Mouse (Mus musculus) hindbrain, embryonic 14.5 days (tissue): ENCODE data around the gene Casz1. TPM values are rescaled to one million over a fixed set of nuclear protein-coding genes. Genes with fewer than 3 reads are reported as not detected.

Source experiments
- ATAC-seq: fragments of 200-750 bp; cut with Nextera tagmentation; 2 replicates; pipeline ENCODE4 v1.8.0; 2017; ENCODE audit warnings: moderate number of reproducible peaks, mild to moderate bottlenecking, moderate TSS enrichment, moderate library complexity; ENCODE audit not compliant: low FRiP score
- DNase-seq: peaks from one replicate; pipeline ENCODE4 v3.0.0-alpha.2; 2015; ENCODE audit warnings: low spot score
- H3K27ac ChIP-seq: fragments of 300-500 bp; sonication (generic); 2 replicates; pipeline ENCODE4 v1.5.1; 2014; ENCODE audit warnings: mild to moderate bottlenecking, moderate library complexity
- H3K27me3 ChIP-seq: fragments of 300-500 bp; sonication (generic); 2 replicates; pipeline ENCODE4 v1.6.1; 2014; ENCODE audit warnings: mild to moderate bottlenecking, low read length, mixed read lengths; ENCODE audit not compliant: control insufficient read depth, insufficient read depth
- H3K36me3 ChIP-seq: fragments of 300-500 bp; sonication (generic); replicated peaks from 2 replicates; pipeline ENCODE4 v1.6.1; 2014; ENCODE audit not compliant: control insufficient read depth, insufficient read depth
- H3K4me1 ChIP-seq: fragments of 300-500 bp; sonication (generic); replicated peaks from 2 replicates; pipeline ENCODE4 v1.6.1; 2014; ENCODE audit warnings: antibody characterized with exemption, low read length, mixed read lengths; ENCODE audit not compliant: control insufficient read depth, insufficient read depth
- H3K4me2 ChIP-seq: fragments of 300-500 bp; sonication (generic); replicated peaks from 2 replicates; pipeline ENCODE4 v1.6.1; 2014; ENCODE audit warnings: mild to moderate bottlenecking, moderate library complexity
- H3K4me3 ChIP-seq: fragments of 300-500 bp; sonication (generic); replicated peaks from 2 replicates; pipeline ENCODE4 v1.5.1; 2014; ENCODE audit warnings: mild to moderate bottlenecking, low read length
- H3K9ac ChIP-seq: fragments of 300-500 bp; sonication (generic); 2 replicates; pipeline ENCODE4 v1.6.1; 2014
- H3K9me3 ChIP-seq: fragments of 300-500 bp; sonication (generic); 2 replicates; pipeline ENCODE4 v1.6.1; 2016; ENCODE audit warnings: low read length; ENCODE audit not compliant: control insufficient read depth
- WGBS: fragments of 180-500 bp; shearing (Covaris S2); extraction: QIAGEN DNeasy Blood & Tissue Kit; methylation state at CpG from one replicate; pipeline ENCODE4 v1.1.7; 2014; 5-methylcytosine and 5-hydroxymethylcytosine counted together
- polyA plus RNA-seq: library from polyadenylated mRNA; unstranded; fragments of >200 nt; fragmentation: Nextera tagmentation; extraction: Ambion mirVana; gene quantifications from 2 replicates; pipeline ENCODE4 v1.2.1, GENCODE M21; 2014

The Casz1 gene
- polyA plus RNA-seq, 1 experiment from 2014 or later: 7.1 TPM

DNA sequence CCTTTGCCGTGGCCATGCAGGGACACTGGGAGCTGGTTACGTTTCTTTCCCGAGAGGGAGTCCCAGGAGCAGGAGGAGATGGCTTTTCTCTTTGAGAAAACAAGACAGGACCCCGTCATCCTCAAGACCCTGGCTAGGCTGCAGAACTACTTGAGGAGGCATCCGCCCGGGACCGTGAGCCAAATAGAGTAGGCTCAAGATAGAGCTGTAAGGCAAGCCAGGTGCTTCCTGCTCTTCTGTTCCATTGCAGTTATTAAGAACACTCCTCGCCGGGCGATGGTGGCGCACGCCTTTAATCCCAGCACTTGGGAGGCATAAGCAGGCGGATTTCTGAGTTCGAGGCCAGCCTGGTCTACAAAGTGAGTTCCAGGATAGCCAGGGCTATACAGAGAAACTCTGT lies 80.4 kb downstream of the Casz1 start:
- Histone ChIP-seq H3K27ac (no peak overlapping the region), H3K4me3 (no peak overlapping the region), H3K9me3 (no peaks in the 10 kb centered on the region), H3K4me2 (no peak overlapping the region), H3K9ac (no peak overlapping the region), H3K4me1 (peaks cover 27% of the 10 kb centered on the region), H3K27me3 (peaks cover 76% of the 10 kb centered on the region), H3K36me3 (no peaks in the 10 kb centered on the region)
- DNase-seq: no peak
- WGBS: 77% methylated on average over 14 of the region's 14 CpGs
- ATAC-seq: no peak

- H3K36me3 ChIP-seq: no peaks in the 10 kb centered on the region
- H3K9me3 ChIP-seq: no peaks in the 10 kb centered on the region
- ATAC-seq (peak; percentile 46; the same call in 1 of the 2 replicates), DNase-seq (no peak)
- no peak overlapping the region for H3K9ac ChIP-seq
- no peak overlapping the region for H3K27ac ChIP-seq
- WGBS: 9% methylated on average over 10 of the region's 10 CpGs
- H3K27me3 ChIP-seq: peaks cover 76% of the 10 kb centered on the region
- H3K4me1 ChIP-seq: peaks cover 29% of the 10 kb centered on the region
- H3K4me2 ChIP-seq: 0 out of 2 replicates have a peak overlapping the region, but pooled peaks have one; percentile 4
- H3K4me3 ChIP-seq: no peak overlapping the region
Measured at GRCm38 (mm10) chr4:148885401-148885800, 81.2 kb downstream of the Casz1 start.

DNA sequence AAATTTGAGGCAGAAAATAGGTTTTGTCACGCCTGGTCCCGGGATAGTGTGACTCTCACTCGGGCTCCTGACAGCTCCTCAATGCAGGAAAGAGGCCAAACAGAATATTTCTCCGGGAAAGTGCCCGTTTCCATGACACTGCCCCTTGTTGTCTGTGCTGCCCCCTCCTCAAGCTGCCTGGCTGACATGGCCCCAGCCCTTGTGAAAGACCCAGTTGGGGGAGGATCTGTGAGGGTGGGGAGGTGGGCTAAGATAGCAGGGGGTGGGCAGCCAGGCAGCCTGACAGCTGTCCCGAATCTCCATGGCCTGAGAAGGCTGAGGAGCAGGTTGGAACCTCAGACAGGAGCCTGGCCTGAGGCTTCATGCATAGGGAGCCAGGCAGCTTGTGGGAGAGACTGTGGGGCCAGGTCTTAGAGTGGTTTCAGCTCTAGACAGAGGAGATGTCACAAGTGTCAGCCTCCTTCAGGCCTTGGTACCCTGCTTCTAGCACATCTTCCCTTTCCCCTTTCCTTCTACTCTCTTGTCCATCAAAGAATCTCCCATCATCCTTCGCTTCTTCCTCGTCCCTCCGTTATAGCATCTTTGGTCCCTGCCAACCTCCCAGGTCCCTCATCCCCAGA lies 81.8 kb downstream of the Casz1 start:
- H3K4me2 ChIP-seq: no peak overlapping the region
- no peak for DNase-seq
- no peaks in the 10 kb centered on the region for H3K36me3 ChIP-seq
- no peak overlapping the region for H3K4me3 ChIP-seq
- no peak overlapping the region for H3K9ac ChIP-seq
- H3K9me3 ChIP-seq: no peaks in the 10 kb centered on the region
- ATAC-seq: peak; percentile 56; the same call in 1 of the 2 replicates
- H3K4me1 ChIP-seq: peaks cover 34% of the 10 kb centered on the region
- no peak overlapping the region for H3K27ac ChIP-seq
- WGBS: 20% methylated on average over 9 of the region's 9 CpGs
- H3K27me3 ChIP-seq: peaks cover 74% of the 10 kb centered on the region

DNA sequence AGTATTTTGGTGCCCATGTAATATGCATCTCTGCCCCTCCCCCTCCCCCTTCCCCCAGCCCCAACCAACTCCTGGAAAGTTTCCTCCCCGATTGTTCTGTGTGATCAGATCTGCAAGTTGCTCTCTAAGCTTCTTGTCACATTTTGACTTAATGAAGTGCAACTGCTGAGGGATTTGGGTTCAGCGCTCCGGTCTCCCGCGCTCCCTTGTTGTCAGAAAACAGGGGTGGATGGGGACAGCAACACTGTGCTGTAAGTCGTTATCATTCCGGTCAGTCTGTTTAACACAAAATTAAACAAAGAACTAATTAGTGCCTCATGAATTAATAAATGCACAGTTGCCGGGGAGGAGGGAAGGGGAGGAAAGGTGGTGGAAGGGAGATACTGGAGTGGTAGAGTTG lies 84.0 kb downstream of the Casz1 start:
- no peaks in the 10 kb centered on the region for H3K9me3 ChIP-seq
- WGBS: 21% methylated on average over 8 of the region's 8 CpGs
- H3K27ac ChIP-seq: no peak overlapping the region
- no peak overlapping the region for H3K4me3 ChIP-seq
- peaks cover 64% of the 10 kb centered on the region for H3K27me3 ChIP-seq
- no peaks in the 10 kb centered on the region for H3K36me3 ChIP-seq
- H3K9ac ChIP-seq: no peak overlapping the region
- DNase-seq (no peak), ATAC-seq (no peak)
- peaks cover 20% of the 10 kb centered on the region for H3K4me1 ChIP-seq
- H3K4me2 ChIP-seq: no peak overlapping the region

DNA sequence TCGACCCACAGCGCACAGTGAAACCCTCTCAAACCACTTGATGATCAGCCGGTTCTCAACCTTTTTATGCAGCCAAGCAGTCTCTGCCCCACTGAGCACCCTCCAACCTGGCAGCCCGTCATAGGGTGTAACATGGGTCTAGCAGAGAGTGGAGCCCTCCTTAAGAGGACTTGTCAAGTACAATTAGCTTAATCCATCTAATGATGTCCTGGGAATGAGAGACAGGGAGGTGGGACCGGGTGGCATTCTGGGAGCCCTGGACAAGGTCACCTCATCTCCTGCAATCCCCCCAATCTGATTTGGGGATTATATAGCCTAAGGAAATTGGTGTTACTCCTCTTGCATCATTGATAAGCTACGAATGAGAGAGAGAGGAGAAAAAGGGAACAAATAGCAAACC lies 84.8 kb downstream of the Casz1 start:
- H3K4me2 ChIP-seq: no peak overlapping the region
- H3K27ac ChIP-seq: no peak overlapping the region
- WGBS: 66% methylated on average over 6 of the region's 6 CpGs
- no peak for DNase-seq
- no peaks in the 10 kb centered on the region for H3K36me3 ChIP-seq
- peaks cover 20% of the 10 kb centered on the region for H3K4me1 ChIP-seq
- no peak overlapping the region for H3K9ac ChIP-seq
- H3K9me3 ChIP-seq: no peaks in the 10 kb centered on the region
- H3K27me3 ChIP-seq: peaks cover 56% of the 10 kb centered on the region
- ATAC-seq: no peak
- no peak overlapping the region for H3K4me3 ChIP-seq

- H3K27me3 ChIP-seq: peaks cover 66% of the 10 kb centered on the region
- H3K36me3 ChIP-seq: no peaks in the 10 kb centered on the region
- no peak for ATAC-seq
- H3K27ac ChIP-seq: no peak overlapping the region
- no peaks in the 10 kb centered on the region for H3K9me3 ChIP-seq
- DNase-seq: no peak
- 28% methylated on average over 8 of the region's 8 CpGs for WGBS
- H3K4me3 ChIP-seq: peak overlapping the region; percentile 22
- peak overlapping the region; percentile 55 for H3K4me2 ChIP-seq
- peaks cover 27% of the 10 kb centered on the region for H3K4me1 ChIP-seq
- no peak overlapping the region for H3K9ac ChIP-seq
Measured at GRCm38 (mm10) chr4:148890442-148890841, 86.2 kb downstream of the Casz1 start.

DNA sequence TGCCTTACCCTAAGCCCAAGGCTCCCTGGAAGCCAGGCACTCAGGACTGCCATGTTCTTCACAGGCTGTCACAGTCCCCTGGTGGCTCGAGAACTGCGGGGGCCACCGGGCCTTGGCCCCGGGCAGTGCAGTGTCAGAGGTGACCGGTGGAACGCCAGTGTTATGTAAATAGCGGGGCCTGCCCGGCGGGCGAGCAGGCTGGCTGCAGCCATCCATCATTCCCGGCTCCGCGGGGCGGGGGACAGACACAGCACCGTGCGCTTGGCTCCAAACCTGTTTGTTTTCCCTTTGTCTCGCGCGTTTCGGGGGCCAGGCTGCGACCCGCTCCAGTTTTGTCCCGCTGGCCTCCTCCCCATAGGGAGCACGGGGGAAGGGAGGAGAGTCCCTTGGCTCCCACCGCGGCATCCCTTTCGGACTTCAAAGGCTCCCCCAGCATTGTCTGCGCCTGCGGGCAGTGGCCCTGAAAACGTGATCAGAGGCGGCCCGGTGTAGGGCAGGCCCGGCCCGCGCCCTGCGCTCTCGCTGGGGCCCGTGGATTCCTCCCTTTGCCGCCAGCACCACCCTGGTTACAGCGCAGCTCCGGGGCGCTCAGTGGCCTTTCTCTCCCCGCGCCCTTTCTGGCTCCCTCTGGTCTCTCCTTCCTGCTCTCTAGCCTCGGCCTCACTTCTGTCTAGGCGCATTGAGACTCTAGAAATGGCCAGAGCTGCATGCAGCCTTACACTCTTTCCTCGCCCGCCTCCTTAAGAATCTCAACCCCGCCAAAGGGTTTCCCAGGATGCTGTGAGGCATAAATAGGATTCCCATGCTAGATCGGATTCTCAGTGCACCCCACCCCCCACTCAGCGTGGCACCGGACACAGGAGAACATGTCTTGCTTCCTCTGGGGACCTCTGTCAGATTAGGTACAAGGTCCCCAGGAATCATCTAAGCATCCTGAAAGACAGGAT lies 86.9 kb downstream of the Casz1 start:
- peak overlapping the region; percentile 55 for H3K4me2 ChIP-seq
- H3K9me3 ChIP-seq: no peaks in the 10 kb centered on the region
- ATAC-seq (peak; percentile 53), DNase-seq (no peak)
- 2% methylated on average over 52 of the region's 52 CpGs for WGBS
- peak overlapping the region; percentile 22 for H3K4me3 ChIP-seq
- H3K9ac ChIP-seq: peak overlapping the region; percentile 53
- no peaks in the 10 kb centered on the region for H3K36me3 ChIP-seq
- peaks cover 23% of the 10 kb centered on the region for H3K4me1 ChIP-seq
- H3K27me3 ChIP-seq: peaks cover 73% of the 10 kb centered on the region
- no peak overlapping the region; the same call in 1 of the 2 replicates for H3K27ac ChIP-seq

- H3K27me3 ChIP-seq: peaks cover 75% of the 10 kb centered on the region
- no peak overlapping the region for H3K4me2 ChIP-seq
- ATAC-seq (no peak), DNase-seq (no peak)
- no peak overlapping the region for H3K4me3 ChIP-seq
- no peak overlapping the region for H3K9ac ChIP-seq
- H3K9me3 ChIP-seq: no peaks in the 10 kb centered on the region
- no peaks in the 10 kb centered on the region for H3K36me3 ChIP-seq
- no peak overlapping the region for H3K27ac ChIP-seq
- 67% methylated on average over 6 of the region's 6 CpGs for WGBS
- H3K4me1 ChIP-seq: peaks cover 9% of the 10 kb centered on the region
Measured at GRCm38 (mm10) chr4:148896125-148896524, 91.9 kb downstream of the Casz1 start.

GRCm38 (mm10) chr4:148899927-148900294 lies 95.7 kb downstream of the Casz1 start:
- H3K9ac ChIP-seq: no peak overlapping the region
- peak overlapping the region; percentile 89 for H3K4me2 ChIP-seq
- peak overlapping the region; percentile 61 for H3K4me3 ChIP-seq
- WGBS: 11% methylated on average over 1 of the region's 1 CpGs
- ATAC-seq (peak; percentile 22; the same call in 1 of the 2 replicates), DNase-seq (no peak)
- peaks cover 82% of the 10 kb centered on the region for H3K27me3 ChIP-seq
- no peaks in the 10 kb centered on the region for H3K36me3 ChIP-seq
- peaks cover 10% of the 10 kb centered on the region for H3K4me1 ChIP-seq
- no peaks in the 10 kb centered on the region for H3K9me3 ChIP-seq
- H3K27ac ChIP-seq: peak overlapping the region; percentile 32; the same call in 1 of the 2 replicates
